Mouse (Mus musculus): ENCODE data around the gene Bmp7.

Gene Bmp7

DNA sequence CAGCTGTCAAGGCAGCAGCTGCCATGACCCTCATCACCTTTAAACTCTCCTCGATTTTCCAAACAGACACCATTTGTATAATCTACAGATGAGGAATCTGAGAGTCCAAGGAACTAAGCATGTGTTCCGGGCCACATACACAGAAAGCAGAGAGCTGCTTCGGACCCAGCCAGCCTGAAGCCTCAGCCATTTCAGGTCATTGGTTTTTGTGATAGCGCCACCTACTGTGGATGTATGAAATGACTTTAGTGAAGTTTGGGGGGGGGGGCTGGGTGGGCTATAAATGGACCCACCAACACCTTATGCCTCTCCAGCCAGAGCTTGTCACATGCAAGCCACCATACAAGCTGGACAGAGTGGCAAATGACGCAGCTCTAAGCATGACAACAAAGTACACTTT is 8.9 kb upstream of the Bmp7 start:
- DNase-seq (ENCODE audit: low spot score in 2 of 2), result no peak

DNA sequence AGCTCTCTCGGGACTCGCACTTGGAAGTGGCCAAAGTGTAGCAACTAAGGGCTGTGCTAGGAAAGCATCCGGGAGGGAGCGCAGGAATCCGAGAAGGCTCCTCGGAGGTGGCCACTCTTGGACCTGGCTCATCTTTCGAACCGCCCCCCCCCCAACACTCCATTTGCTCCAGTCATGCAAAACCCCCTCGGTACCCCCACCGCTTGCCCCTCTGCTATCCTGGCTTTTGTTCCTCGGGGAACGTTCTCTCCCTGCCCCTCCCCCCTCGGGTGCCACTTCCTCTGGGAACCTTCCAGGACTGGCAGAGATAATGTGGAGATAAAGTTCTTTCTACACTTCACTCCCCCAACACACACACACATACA is 660 bp upstream of the Bmp7 start:
- DNase-seq (ENCODE audit: low spot score in 2 of 2), result no peak

DNA sequence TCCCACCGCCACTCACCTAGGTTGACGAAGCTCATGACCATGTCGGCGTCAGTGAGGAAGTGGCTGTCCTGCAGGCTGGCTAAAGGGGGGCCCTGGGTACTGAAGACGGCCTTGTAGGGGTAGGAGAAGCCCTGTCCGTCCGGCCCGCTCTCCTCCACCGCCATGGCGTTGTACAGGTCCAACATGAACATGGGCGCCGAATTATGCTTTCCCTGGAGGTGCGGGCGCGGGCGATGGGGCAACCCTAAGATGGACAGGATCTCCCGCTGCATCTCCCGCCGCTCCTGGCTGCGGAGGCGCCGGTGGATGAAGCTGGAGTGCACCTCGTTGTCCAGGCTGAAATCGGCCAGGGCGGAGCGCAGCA is 500 bp downstream of the Bmp7 start:
- DNase-seq (ENCODE audit: low spot score in 2 of 2), result no peak

DNA sequence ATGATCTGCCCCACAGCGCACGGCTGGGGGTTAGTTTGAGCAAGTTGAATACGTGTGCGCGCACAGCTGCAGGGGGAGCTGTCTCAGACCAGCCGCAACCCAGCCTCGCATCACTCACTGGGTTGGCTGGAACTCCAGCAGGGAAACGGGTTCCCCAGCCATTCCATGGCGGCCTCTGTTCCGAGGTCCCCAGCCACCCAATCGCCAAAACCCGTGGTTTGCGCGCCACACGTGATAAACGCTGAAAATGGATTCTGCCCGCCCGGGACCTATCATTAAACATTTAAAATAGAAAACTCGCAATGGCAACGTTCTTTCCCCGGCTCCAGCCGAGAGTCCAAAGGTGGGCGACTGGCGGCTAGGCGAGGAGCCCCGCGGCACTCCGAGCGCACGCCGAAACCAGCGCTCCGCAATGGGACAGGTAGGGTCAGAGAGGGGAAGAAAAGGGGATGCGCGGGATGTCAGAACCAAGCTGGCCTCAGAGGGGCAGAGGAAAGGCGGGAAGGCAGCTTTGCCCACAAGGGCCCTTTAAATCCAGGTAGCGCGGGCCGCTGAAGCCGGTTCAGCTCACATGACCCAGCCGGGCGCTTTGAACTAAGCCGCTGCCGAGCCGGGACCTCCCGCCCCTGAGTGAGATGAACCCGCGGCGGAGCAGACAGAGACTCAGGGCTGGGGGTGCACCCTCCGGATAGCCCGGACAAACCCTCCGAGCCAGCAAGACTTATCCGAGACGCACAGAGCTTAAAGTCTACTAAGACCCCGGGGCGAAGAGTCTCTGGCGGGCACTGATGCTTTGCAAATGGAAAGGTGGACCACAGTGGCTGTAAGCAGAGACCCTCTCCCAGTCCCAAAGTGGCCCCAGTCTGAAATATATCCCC is 1.1 kb downstream of the Bmp7 start:
- DNase-seq (ENCODE audit: low spot score in 2 of 2), result no peak

DNA sequence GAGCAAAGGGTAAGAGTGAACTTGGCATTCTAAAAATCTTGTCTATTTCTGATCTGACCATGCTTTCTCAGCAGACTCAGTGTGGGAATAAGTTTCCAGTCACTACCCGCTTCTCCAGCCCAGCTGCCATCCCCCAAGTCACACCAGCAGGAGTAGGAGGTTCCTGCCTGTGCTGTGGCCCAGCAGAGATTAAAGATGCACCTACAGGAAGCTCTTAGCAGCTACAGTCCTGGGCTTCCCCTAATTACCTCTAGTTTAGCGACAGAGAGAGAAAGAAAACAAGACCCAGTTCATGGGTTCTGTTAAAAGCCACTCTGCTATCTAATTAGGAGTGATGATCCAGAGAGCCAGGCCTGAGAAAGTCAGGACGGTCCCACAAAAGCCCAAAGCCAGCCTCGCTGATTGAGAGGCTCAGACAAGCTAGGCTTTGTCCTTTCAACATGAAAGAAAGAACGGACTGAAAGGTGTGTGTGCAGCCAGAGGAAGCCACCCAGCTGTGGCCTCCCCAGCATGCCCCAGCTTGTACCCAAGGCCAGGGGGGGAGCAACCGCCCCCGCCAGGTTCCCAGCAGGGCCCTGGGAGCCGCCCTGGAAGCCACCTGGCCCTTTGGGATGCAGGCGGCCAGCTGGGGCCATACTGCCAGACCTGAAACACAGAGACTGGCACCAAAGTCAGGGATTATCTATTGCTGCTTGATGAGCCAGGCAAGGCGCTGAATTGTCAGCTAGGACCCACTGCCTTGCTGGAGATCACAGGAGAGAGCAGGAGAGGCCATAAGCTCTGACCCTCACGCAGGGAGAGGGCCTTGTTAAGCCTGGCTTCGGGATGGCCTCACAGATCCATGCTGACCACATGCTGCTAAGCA is 2.6 kb downstream of the Bmp7 start:
- no peak for DNase-seq (ENCODE audit: low spot score in 2 of 2)

DNA sequence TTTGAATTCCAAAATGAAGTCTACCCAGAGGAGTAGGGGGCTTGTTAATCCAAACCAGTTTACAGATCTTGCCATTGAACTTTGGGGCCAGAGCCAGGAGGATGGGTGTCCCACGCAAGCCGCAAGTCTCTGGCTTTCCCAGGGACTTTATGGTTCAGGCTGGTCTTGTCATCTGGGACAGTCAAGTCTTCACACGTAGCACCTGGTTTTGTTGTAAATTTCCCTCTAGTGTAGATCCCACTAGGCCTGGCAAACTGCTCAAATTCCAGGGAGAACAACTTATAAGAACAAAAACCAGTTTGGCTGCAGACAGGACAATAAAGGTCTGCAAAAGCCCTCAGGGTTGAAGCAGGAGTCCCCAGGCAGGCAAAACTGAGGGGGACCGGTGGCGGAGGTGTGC is 3.3 kb downstream of the Bmp7 start:
- DNase-seq (ENCODE audit: low spot score in 2 of 2), result no peak

GRCm38 (mm10) chr2:172935776-172936562 is 4.2 kb downstream of the Bmp7 start:
- no peak for DNase-seq (ENCODE audit: low spot score in 2 of 2)

DNA sequence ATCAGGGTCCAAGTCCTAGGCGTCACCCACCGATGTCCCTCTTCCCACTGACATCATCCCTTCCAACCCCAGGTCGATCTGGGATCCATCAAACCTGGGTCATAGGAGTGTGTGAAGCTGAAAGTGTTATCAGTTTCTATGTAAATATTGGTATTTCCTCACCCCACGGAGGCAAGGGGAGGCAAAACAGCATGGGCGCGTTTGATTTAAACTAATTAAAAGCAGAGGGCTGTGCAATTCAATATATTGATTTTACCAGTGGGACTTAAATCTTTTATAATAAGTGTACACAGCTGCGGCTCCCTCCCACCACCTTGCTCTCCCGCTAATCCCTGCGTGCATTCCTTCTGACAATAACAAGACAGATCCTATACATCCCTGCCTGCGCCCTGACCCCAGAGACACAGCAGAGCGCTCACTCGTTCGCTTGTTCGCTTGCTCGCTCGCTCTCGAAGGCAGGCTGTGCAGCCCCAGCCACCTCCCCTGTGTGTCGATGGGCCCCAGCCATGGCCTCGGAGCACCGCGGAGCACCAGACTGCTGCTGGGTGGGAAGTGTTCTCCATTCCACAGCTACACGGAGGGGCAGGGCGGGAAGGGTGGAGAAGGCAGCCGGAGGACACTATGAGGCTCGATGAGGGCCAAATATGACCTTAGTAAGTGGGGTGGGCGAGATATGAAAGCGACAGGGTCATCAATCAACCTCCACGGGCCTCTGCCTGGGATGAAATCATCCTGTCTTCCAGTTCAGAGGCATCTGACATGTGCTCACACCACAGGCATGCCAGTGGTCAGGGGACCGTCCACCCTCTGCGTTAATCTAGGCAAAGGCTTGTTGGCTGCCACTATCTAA is 5.0 kb downstream of the Bmp7 start:
- no peak for DNase-seq (ENCODE audit: low spot score in 2 of 2)

DNA sequence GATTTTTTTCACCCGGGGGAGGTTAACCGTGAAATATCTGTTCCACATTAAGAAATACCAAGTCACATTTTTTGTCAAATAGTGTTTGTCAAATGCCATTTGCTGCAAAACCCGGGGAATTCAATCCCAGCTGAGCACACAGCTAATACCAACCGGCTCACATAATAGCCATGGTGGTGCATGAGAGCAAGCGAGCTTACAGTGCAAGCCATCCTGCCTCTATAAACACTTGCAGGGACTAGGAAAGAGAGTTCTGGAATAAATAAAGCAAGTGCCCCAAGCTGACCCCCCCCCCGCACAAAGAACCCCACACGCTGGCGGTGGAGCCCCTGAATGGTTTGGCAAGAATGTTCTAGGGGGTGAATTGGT is 5.7 kb downstream of the Bmp7 start:
- DNase-seq (ENCODE audit: low spot score in 2 of 2), result no peak

DNA sequence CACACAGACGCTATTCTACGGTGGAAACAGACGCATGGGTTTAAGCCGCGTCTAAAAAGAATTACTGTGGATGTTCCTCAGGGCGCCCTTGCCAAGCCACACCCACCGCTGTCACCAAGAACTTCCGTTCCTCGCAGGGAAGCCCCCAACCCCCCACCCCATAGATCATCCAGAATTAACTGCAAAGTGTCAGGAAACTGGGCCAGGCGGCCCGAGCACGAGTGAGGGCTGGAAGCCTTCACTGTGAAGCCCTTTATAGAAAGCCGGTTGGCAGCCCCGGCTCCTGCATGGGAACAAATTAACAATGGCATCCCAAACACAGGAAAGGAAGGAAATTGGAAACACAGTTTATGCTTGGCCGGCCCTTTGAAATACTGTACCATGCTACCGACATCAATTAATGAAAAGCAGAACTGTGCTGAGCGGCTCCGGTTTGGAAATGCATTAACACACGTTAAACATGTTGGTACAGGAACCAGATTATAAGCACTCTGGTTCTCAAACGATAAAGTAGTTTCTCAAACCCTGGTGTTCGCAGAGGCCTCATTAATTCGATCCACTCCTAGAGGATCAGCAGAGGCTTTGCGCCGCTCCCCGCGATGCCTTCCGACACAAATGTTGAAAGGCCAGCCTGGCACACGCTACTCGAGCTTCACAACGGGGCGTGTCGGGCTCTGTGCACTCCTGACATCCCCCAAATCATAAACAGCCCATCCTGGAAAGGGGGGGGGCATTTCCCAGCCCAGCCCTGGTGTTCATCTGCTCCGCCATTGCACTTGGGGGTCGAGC is 6.3 kb downstream of the Bmp7 start:
- no peak for DNase-seq (ENCODE audit: low spot score in 2 of 2)

GRCm38 (mm10) chr2:172931137-172931898 is 8.8 kb downstream of the Bmp7 start:
- DNase-seq (ENCODE audit: low spot score in 2 of 2), result no peak

- no peak for DNase-seq (ENCODE audit: low spot score in 2 of 2)
These were observed 10.2 kb downstream of the Bmp7 start for GRCm38 (mm10) chr2:172929905-172930436.

DNA sequence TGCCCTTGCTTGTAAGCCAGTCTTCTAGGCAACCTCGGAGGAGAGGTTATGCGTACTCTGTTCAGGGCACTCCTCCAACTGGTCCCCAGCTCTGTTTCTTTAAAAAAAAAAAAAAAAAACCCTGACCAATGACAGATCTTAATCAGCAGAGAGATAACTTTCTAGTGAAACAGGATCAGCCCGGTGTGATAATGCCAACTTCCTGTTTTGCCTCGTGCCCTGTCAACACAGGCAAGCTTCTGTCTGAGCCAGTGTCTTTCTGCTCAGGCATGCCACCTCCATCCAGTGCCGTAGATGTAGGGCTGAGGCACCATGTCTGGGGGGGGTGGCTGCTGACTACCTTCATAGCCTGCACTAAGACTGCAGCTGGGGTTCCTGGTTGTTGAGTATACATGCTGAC is 12.5 kb downstream of the Bmp7 start:
- no peak for DNase-seq (ENCODE audit: low spot score in 2 of 2)

DNA sequence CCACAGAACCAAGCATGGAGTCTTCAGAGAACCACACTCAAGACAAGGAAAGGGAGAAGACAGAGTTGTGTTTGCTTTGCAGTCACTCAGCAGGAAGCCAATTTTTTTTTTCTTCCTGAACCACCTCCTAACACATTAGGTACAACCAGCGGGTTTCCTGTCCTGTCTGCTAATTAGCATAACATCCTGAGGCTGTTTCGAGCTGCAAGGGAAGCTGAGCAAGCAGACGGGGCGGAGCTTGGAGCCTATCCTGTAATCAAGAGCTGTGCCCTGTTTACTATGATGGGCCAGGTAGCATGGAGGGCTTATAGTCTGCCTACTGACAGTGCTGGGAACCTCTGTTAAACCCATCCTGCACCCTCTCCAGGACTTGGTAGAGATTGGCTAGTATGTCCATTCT is 13.8 kb downstream of the Bmp7 start:
- no peak for DNase-seq (ENCODE audit: low spot score in 2 of 2)

- no peak for DNase-seq (ENCODE audit: low spot score in 2 of 2)
These were observed 15.2 kb downstream of the Bmp7 start for GRCm38 (mm10) chr2:172924961-172925360.

- DNase-seq (ENCODE audit: low spot score in 2 of 2), result no peak
These were observed 16.9 kb downstream of the Bmp7 start for GRCm38 (mm10) chr2:172923198-172923597.

DNA sequence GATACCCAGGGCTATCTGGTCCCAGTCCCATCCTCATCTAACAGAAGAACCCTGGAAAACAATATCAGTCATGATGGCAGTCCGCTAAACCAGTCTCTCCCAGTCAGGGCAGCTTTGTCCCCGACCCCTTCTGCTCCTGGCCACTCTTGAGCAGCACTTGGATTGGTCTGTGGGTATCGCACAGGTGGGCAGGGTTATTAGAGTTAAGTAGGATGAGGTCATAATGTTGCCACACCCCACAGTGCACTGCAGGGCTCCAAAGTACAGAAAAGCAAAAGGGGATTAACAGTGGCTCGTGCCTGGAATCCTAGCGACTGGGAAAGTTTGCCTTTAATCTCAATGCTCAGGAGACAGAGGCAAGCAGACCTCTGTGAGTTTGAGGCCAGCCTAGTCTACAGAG is 17.5 kb downstream of the Bmp7 start:
- DNase-seq (ENCODE audit: low spot score in 2 of 2), result no peak

DNA sequence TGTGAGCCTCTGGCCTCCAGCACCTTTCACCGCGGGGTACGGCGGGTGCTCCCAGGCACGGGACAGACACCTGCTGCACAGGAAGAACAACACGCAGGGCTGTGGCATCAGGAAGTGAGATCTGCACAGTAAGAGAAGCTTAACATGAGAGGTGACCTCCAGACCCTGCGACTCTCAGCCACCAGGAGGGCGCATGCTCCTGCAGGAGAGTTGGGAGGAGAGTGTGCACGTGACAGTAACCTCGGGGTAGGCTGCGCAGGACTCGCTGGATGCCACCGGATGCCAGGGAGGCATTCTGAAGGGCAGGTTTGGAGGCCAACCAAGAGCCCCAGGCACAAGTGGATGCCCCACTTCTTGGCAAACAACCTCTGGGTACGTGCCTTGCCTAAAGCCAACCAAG is 26.1 kb downstream of the Bmp7 start:
- DNase-seq (ENCODE audit: low spot score in 2 of 2), result no peak

DNA sequence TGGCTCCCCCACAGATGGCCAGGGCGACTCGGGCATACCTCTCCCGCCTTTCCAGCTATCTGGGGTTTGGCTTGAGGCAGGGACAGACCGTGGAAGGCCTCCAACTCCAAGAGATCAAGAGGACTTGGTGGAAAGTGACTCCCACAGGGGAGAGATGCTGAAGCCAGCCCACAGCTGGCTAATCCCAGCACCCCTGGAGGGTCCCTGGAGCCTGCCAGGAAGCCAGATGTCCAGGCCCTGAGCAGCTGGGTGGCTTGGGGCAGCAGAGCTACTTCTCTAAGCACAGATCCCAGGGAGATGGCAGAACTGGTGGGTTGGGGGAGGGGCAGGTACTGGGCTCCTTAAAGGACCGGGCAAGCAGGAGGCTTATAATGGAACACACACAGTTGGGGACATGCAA is 28.4 kb downstream of the Bmp7 start:
- DNase-seq (ENCODE audit: low spot score in 2 of 2), result no peak

DNA sequence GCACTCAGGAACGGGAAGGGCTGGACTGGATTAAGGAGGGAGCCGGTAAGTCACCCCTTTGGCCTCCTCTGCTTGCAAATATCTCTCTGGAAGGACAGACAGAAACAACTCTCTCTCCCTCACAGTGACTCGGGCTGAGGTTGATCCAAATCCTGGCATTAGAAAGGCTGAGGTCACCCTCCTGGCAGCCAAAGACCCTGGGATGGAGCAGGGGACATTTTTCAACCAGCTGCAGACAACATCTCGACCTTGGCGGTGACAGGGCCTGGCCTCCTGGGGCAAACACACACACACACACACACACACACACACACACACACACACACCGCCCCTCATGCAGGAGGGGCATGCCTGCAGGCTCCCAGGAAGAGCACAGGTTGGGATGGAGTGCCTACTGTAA is 29.0 kb downstream of the Bmp7 start:
- no peak for DNase-seq (ENCODE audit: low spot score in 2 of 2)
